Mouse (Mus musculus) cerebellum, adult 2 months (tissue): Measurements from ENCODE around the gene Prph2.

Experiments used
- CTCF ChIP-seq: fragments of 200-500 bp; IDR thresholded peaks from 2 replicates; pipeline ENCODE4 v1.5.1; 2011; ENCODE audit warnings: low read depth, mild to moderate bottlenecking, control low read depth, low read length, moderate library complexity, borderline replicate concordance; ENCODE audit not compliant: insufficient read depth
- POLR2A ChIP-seq: fragments of 200-500 bp; IDR thresholded peaks from 2 replicates; pipeline ENCODE4 v1.6.1; 2011; ENCODE audit warnings: low read length, control low read depth, borderline replicate concordance; ENCODE audit not compliant: insufficient read depth

DNA sequence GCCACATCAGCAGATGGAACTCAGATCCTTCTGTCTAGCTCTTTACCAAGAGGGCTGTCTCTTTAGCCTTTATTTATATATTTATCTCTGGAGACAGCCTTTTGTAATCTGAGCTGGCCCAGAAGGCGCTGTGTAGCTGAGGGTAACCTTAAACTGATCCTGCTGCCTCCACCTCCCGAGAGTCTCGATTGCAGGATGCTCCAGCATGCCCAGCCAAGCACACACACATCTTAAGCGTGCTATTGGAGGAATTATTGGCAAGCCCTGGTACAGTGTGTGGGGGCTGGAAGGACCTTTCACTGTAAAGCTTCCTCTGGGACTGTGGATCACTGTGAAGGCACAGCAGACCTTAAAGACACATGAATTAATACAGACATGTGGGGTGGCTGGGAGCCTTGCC, 8.7 kb downstream of the Prph2 start:
- no peak for TF ChIP-seq CTCF
- no peak for TF ChIP-seq POLR2A
